Mouse (Mus musculus) stomach, postnatal 0 days (tissue): ENCODE measurements at regions not wholly inside any gene's neighbourhood (a gene's known extent, or its start where the extent isn't known, plus 50 kb on each side); places are given as distances from the start of the nearest gene placed in this dataset.

Source experiments
- ATAC-seq: fragments of 200-750 bp; cut with Nextera tagmentation; 2 replicates; pipeline ENCODE4 v1.8.0; 2017; ENCODE audit not compliant: low FRiP score, low TSS enrichment
- DNase-seq: peaks from one replicate; pipeline ENCODE4 v3.0.0-alpha.2; 2016; ENCODE audit warnings: low spot score
- H3K27ac ChIP-seq: fragments of 300-500 bp; sonication (generic); replicated peaks from 2 replicates; pipeline ENCODE4 v1.5.1; 2014; ENCODE audit warnings: mild to moderate bottlenecking, control low read depth
- H3K27me3 ChIP-seq: fragments of 300-500 bp; sonication (generic); 2 replicates; pipeline ENCODE4 v1.6.1; 2014; ENCODE audit warnings: low read length; ENCODE audit not compliant: control insufficient read depth, insufficient read depth
- H3K36me3 ChIP-seq: fragments of 300-500 bp; sonication (generic); 2 replicates; pipeline ENCODE4 v1.6.1; 2014; ENCODE audit warnings: low read length, mixed read lengths; ENCODE audit not compliant: control insufficient read depth, insufficient read depth
- H3K4me1 ChIP-seq: fragments of 300-500 bp; sonication (generic); replicated peaks from 2 replicates; pipeline ENCODE4 v1.6.1; 2014; ENCODE audit warnings: antibody characterized with exemption; ENCODE audit not compliant: control insufficient read depth, insufficient read depth
- H3K4me2 ChIP-seq: fragments of 300-500 bp; sonication (generic); replicated peaks from 2 replicates; pipeline ENCODE4 v1.6.1; 2014; ENCODE audit warnings: low read depth, mild to moderate bottlenecking, control low read depth, moderate library complexity
- H3K4me3 ChIP-seq: fragments of 300-500 bp; sonication (generic); 2 replicates; pipeline ENCODE4 v1.5.1; 2014; ENCODE audit warnings: low read depth, low read length, control low read depth
- H3K9ac ChIP-seq: fragments of 300-500 bp; sonication (generic); 2 replicates; pipeline ENCODE4 v1.6.1; 2014; ENCODE audit warnings: mild to moderate bottlenecking, low read length, control low read depth, mixed read lengths
- H3K9me3 ChIP-seq: fragments of 300-500 bp; sonication (generic); 2 replicates; pipeline ENCODE4 v1.6.1; 2016; ENCODE audit warnings: low read length; ENCODE audit not compliant: control insufficient read depth
- CTCF ChIP-seq: IDR thresholded peaks from 2 replicates; pipeline ENCODE4 v1.5.1; 2016; ENCODE audit warnings: antibody characterized with exemption, low read depth, mild to moderate bottlenecking, moderate library complexity
- EP300 ChIP-seq: optimal IDR thresholded peaks from 2 replicates; pipeline ENCODE3; 2016; ENCODE audit warnings: antibody characterized with exemption
- WGBS: fragments of 180-500 bp; shearing (Covaris S2); extraction: QIAGEN DNeasy Blood & Tissue Kit; methylation state at CpG from one replicate; pipeline ENCODE4 v1.1.7; 2014; 5-methylcytosine and 5-hydroxymethylcytosine counted together

DNA sequence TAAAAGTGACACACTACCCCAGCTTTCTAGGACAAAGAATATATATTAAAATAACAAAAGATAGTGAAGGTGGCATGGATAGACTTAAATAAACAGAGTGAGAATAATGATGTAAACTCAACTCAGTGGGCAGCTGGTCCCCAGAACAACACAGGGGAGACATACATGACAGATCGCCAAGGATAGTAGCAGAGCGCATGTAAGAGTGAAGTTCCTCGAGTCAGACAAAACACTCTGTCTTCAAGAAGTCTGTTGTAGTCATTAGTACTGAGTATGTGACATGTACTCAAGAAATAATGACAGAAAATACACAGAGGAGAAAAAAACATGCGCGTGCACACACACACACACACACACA, 74.8 kb upstream of the Stxbp5l start:
- H3K4me2 ChIP-seq, result no peak overlapping the region
- DNase-seq (no peak), ATAC-seq (no peak)
- no peak overlapping the region for H3K27ac ChIP-seq
- TF ChIP-seq CTCF (no peak), EP300 (no peak)
- H3K9ac ChIP-seq, result no peak overlapping the region
- H3K4me1 ChIP-seq, result no peaks in the 10 kb centered on the region
- H3K27me3 ChIP-seq, result no peaks in the 10 kb centered on the region
- H3K9me3 ChIP-seq, result no peaks in the 10 kb centered on the region
- no peak overlapping the region for H3K4me3 ChIP-seq
- 75% methylated on average over 5 of the region's 5 CpGs for WGBS
- H3K36me3 ChIP-seq, result no peaks in the 10 kb centered on the region

DNA sequence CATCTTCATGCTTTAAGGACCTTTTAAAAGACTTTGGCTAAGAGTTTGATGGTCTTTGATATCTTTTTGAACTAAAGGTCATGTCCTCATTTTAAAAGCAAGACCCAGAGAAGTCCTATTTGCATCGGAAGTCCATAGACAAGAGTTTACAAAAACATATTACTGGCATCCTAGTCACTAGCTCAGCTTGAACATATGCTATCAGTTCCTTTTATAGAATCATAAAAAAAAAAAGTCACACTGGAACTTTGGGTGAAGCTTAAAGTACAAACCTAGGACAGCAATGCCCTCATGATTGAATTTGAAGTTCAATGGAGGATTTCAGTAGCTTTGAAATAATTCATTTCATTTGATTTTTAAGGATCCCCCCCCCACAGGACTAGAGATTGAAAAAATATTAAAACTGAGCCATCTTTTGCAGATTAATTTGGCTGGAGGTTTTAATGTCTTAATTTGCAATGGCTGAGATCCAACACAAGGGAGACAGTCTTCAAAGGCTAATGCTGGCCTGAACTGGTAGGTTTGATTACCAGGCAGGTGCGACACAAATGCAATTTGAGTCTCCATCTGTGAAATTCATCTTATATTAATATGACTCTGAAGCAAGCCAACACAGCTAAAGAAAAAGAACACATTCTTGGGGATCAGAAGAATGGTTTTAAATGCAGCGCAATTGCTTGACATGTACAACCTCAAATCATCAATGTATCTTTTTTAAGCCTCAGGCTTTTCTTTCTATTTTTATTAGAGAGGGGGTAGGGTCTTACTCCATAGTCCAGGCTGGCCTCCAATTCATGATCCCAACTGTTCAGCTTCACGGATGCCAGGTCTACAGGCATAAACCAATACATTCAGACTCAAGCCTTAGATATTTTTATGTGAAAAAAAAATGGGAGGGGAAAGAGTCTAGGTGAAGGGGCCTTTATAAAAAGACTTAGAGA, 74.1 kb upstream of the Stxbp5l start:
- H3K27ac ChIP-seq, result no peak overlapping the region
- no peak for TF ChIP-seq EP300
- TF ChIP-seq CTCF, result no peak
- no peak overlapping the region for H3K4me3 ChIP-seq
- H3K27me3 ChIP-seq, result no peaks in the 10 kb centered on the region
- ATAC-seq (no peak), DNase-seq (no peak)
- H3K4me1 ChIP-seq, result no peaks in the 10 kb centered on the region
- H3K9me3 ChIP-seq, result no peaks in the 10 kb centered on the region
- H3K36me3 ChIP-seq, result no peaks in the 10 kb centered on the region
- WGBS, result 73% methylated on average over 4 of the region's 4 CpGs
- H3K9ac ChIP-seq, result no peak overlapping the region
- no peak overlapping the region for H3K4me2 ChIP-seq

DNA sequence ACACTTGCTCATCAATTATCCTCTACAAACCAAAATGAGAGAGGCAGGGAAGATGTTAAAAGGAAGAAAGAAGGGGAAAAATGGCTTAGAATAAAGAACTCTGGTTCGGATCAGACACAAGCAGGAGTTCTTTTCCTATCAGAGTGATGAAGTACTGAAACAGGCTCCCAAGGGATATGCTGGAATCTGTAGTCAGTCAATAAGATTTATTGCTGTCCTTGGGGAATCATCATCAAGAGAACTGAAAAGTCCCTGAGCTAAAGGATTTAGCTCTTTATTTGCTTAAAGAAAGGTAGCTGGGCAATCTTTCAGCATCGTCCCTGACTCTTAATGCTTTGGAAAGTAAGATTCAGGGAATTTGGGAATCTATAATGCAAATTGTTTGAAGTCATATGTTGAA, 71.2 kb upstream of the Stxbp5l start:
- Histone ChIP-seq H3K27ac (no peak overlapping the region), H3K36me3 (no peaks in the 10 kb centered on the region), H3K27me3 (no peaks in the 10 kb centered on the region), H3K9ac (no peak overlapping the region), H3K4me2 (no peak overlapping the region), H3K4me3 (no peak overlapping the region), H3K4me1 (no peaks in the 10 kb centered on the region), H3K9me3 (no peaks in the 10 kb centered on the region)
- DNase-seq, result no peak
- ATAC-seq, result no peak
- no peak for TF ChIP-seq CTCF
- 41% methylated on average over 2 of the region's 2 CpGs for whole genome bisulfite sequencing

DNA sequence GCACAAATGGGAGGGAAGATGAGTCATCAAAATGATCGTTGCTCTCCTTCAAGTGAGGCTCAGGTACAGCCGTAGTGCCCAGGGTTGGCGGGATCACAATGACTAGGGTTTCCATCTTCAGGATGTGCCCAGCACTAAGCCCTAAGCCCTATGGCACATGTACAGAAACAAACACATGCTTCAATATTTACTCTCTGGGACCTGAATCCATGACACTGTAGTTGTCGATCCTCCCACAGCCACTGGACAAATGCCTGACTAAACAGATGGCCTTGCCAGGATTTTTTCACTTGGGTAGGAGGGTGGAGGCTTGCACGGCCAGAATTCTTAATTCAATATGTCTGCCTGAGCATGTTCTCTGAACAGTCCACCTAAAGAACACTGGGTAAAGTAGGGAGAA, 65.1 kb upstream of the Stxbp5l start:
- no peak overlapping the region for H3K4me2 ChIP-seq
- 72% methylated on average over 5 of the region's 5 CpGs for whole genome bisulfite sequencing
- TF ChIP-seq EP300 (no peak), CTCF (no peak)
- H3K9me3 ChIP-seq, result no peaks in the 10 kb centered on the region
- H3K9ac ChIP-seq, result no peak overlapping the region
- H3K4me3 ChIP-seq, result no peak overlapping the region
- no peak for DNase-seq
- no peaks in the 10 kb centered on the region for H3K36me3 ChIP-seq
- no peaks in the 10 kb centered on the region for H3K27me3 ChIP-seq
- ATAC-seq, result no peak
- no peak overlapping the region for H3K27ac ChIP-seq
- no peaks in the 10 kb centered on the region for H3K4me1 ChIP-seq

DNA sequence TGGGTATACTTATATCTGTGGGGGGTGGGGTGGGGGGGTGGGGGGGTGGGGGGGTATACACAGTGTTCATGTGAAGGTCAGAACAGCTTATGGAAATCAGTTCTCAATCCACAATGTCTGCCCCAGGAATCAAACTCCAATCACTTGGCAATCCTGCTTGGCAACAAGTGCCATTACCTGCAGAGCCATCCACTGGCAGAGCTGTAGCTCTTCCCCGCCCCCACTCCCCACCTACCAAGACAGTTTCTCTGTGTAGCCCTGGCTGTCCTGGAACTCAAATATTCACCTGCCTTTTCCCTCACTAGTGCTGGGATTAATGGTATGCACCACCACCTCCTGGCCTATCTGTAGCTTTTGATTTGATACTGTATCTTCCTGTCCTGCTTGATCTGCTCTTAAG, 61.0 kb upstream of the Stxbp5l start:
- no peak for TF ChIP-seq CTCF
- no peak for TF ChIP-seq EP300
- WGBS, result 75% methylated on average over 1 of the region's 1 CpGs

DNA sequence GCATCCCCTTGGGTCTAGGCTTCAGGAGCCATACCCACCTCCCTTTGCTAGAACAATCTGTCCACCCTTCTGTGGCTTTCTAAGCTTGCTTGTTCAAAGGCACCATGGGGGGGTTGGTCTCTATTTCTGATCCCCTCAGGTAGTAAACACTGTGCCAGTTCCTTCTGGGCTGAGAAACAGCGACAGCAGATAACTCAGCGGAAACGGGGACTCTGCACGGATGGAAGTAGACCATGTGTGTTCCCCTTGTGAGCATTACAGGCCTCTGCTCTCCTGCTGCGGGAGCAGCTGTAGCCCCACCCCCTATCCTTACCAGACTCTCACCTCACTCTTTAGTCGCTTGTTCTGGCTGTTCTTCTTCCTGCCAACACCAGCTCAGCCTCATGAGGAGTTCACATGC, 58.2 kb upstream of the Stxbp5l start:
- no peaks in the 10 kb centered on the region for H3K9me3 ChIP-seq
- no peak overlapping the region for H3K9ac ChIP-seq
- H3K4me1 ChIP-seq, result no peaks in the 10 kb centered on the region
- H3K4me2 ChIP-seq, result no peak overlapping the region
- H3K4me3 ChIP-seq, result no peak overlapping the region
- TF ChIP-seq CTCF, result no peak
- TF ChIP-seq EP300, result no peak
- 58% methylated on average over 6 of the region's 6 CpGs for WGBS
- no peaks in the 10 kb centered on the region for H3K36me3 ChIP-seq
- no peak overlapping the region for H3K27ac ChIP-seq
- DNase-seq (no peak), ATAC-seq (no peak)
- H3K27me3 ChIP-seq, result no peaks in the 10 kb centered on the region

More for the DNA sequence above, 61.0 kb upstream of the Stxbp5l start:
- Histone ChIP-seq H3K4me1 (no peaks in the 10 kb centered on the region), H3K27ac (no peak overlapping the region), H3K9ac (no peak overlapping the region), H3K36me3 (no peaks in the 10 kb centered on the region), H3K27me3 (no peaks in the 10 kb centered on the region), H3K4me3 (no peak overlapping the region), H3K9me3 (no peaks in the 10 kb centered on the region), H3K4me2 (no peak overlapping the region)
- no peak for ATAC-seq
- no peak for DNase-seq
